Mouse (Mus musculus): ENCODE results near the gene Cachd1.

DNA sequence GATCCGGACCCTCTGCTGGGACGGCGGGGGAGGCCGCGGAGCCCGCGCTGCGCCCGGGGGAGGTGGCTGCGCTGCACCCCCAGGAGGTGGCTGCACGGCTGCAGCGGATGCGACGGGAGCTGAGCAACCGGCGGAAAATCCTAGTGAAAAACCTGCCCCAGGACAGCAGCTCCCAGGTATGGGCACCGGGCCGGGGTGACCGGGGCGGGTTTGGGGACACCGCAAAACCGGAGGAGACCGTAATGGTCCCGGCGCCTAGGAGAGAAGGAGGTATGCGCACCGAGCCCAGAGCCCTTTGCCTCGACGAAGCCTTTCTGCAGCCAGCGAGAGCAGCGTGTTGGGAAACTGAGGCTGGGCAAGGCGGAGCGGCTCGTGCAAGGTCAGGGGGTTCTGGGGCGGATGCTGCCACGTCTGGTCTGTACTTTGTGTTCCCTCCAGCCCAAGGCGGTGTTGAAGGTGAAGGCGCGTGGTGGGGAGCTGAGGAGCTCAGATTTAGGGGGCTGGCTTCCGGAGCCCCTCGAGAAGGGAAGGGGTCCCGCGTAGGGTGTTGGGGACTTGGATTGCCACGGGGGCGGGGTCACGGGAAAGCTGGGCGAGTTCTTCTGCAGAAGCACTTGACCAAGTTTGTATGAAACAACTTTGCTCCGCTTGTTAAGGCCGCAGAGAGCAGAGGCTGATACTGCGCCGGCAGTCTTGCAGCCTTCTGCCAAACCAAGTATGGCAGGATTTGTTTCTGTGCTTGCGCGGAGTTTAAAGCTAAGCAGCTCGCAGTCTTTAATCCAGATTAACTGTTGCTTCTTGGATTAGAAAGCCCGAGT lies 292.9 kb downstream of the Cachd1 start:
- no peak for TF ChIP-seq CTCF (IDR thresholded peaks at IDR 0.05; ENCODE audit: insufficient read depth, low read depth, low read length)
- no peak for TF ChIP-seq POLR2A (IDR thresholded peaks at IDR 0.05; ENCODE audit: insufficient read depth, low read depth, low read length)
